Mouse (Mus musculus) embryonic facial prominence, embryonic 11.5 days (tissue): ENCODE measurements at regions not wholly inside any gene's neighbourhood (a gene's known extent, or its start where the extent isn't known, plus 50 kb on each side); places are given as distances from the start of the nearest gene placed in this dataset.

Experiments used
- ATAC-seq: fragments of 200-750 bp; cut with Nextera tagmentation; replicated peaks from 2 replicates; pipeline ENCODE4 v1.8.0; 2017; ENCODE audit warnings: low read depth; ENCODE audit not compliant: insufficient number of reproducible peaks, low FRiP score, low TSS enrichment
- DNase-seq: peaks from one replicate; pipeline ENCODE4 v3.0.0-alpha.2; 2015; ENCODE audit warnings: low spot score
- H3K27ac ChIP-seq: fragments of 300-500 bp; sonication (generic); replicated peaks from 2 replicates; pipeline ENCODE4 v1.5.1; 2014; ENCODE audit warnings: mild to moderate bottlenecking, low read depth, low read length, control low read depth
- H3K27me3 ChIP-seq: fragments of 300-500 bp; sonication (generic); 2 replicates; pipeline ENCODE4 v1.6.1; 2014; ENCODE audit warnings: mild to moderate bottlenecking, low read length, moderate library complexity, mixed read lengths; ENCODE audit not compliant: control insufficient read depth, insufficient read depth
- H3K36me3 ChIP-seq: fragments of 300-500 bp; sonication (generic); replicated peaks from 2 replicates; pipeline ENCODE4 v1.6.1; 2014; ENCODE audit warnings: low read depth, mild to moderate bottlenecking, low read length, moderate library complexity, mixed read lengths; ENCODE audit not compliant: control insufficient read depth, insufficient read depth
- H3K4me1 ChIP-seq: fragments of 300-500 bp; sonication (generic); 2 replicates; pipeline ENCODE4 v1.6.1; 2014; ENCODE audit warnings: low read length, mixed read lengths; ENCODE audit not compliant: control insufficient read depth, insufficient read depth
- H3K4me2 ChIP-seq: fragments of 300-500 bp; sonication (generic); 2 replicates; pipeline ENCODE4 v1.6.1; 2014; ENCODE audit warnings: low read depth, mild to moderate bottlenecking, control low read depth, low read length, moderate library complexity
- H3K4me3 ChIP-seq: fragments of 300-500 bp; sonication (generic); 2 replicates; pipeline ENCODE4 v1.5.1; 2014; ENCODE audit warnings: low read depth, low read length, control low read depth
- H3K9ac ChIP-seq: fragments of 300-500 bp; sonication (generic); replicated peaks from 2 replicates; pipeline ENCODE4 v1.6.1; 2014; ENCODE audit warnings: mild to moderate bottlenecking, control low read depth, low read length
- H3K9me3 ChIP-seq: fragments of 300-500 bp; sonication (generic); replicated peaks from 2 replicates; pipeline ENCODE4 v1.6.1; 2016; ENCODE audit warnings: mild to moderate bottlenecking, low read length, inconsistent platforms, mixed read lengths; ENCODE audit not compliant: control insufficient read depth
- WGBS: fragments of 180-500 bp; shearing (Covaris S2); extraction: QIAGEN DNeasy Blood & Tissue Kit; methylation state at CpG from one replicate; pipeline ENCODE4 v1.1.7; 2014; 5-methylcytosine and 5-hydroxymethylcytosine counted together

DNA sequence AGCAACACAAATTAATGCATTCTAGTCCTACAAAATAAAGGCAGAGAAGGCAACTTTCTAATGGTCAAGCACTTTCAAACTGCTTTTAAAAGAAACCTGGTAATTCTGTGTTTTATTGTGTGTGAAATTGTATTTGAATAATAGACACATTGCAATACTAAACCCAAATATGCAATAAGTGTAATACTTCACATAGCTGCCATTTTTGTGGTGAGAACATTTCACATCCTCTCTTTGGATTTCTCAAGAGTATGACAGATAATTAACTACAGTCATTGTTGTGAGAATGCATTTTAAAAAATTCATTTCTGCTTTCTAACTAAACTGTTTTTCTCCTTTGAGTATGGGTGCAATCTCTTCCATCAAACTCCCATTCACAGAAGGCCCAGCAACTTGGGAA, 256.4 kb downstream of the Sema3d start:
- H3K4me2 ChIP-seq: no peak overlapping the region
- H3K27ac ChIP-seq: no peak overlapping the region
- H3K9ac ChIP-seq: no peak overlapping the region
- no peaks in the 10 kb centered on the region for H3K36me3 ChIP-seq
- no peak overlapping the region for H3K4me3 ChIP-seq
- no peaks in the 10 kb centered on the region for H3K27me3 ChIP-seq
- ATAC-seq (no peak), DNase-seq (no peak)
- 0 out of 2 replicates have a peak, but pooled peaks cover 2% of the 10 kb centered on the region for H3K4me1 ChIP-seq
- no peaks in the 10 kb centered on the region for H3K9me3 ChIP-seq

DNA sequence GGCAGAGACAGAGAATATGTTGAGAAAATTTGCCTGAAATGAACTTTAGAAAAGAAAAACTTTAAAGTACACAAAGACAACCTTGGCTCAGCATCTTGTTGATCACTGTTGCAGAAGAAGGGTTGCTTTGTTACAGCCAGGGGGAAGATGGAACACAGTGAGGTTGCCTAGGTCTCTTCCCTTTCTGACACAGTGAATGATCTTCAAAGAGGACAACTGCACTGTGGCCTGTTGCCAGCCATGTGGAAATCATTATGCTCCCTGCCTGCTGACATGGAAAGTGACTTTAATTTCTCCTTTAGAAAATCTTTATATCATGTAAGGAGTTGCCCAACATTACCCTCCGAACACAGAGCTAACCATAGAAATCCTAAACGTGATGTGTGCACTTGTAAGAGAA, 263.1 kb downstream of the Sema3d start:
- H3K27me3 ChIP-seq: no peaks in the 10 kb centered on the region
- H3K36me3 ChIP-seq: no peaks in the 10 kb centered on the region
- WGBS: 37% methylated on average over 2 of the region's 2 CpGs
- no peak overlapping the region for H3K27ac ChIP-seq
- H3K4me1 ChIP-seq: no peaks in the 10 kb centered on the region
- H3K9me3 ChIP-seq: no peaks in the 10 kb centered on the region
- H3K4me3 ChIP-seq: no peak overlapping the region
- DNase-seq: peak; percentile 60
- ATAC-seq: no peak
- no peak overlapping the region for H3K4me2 ChIP-seq
- H3K9ac ChIP-seq: no peak overlapping the region

DNA sequence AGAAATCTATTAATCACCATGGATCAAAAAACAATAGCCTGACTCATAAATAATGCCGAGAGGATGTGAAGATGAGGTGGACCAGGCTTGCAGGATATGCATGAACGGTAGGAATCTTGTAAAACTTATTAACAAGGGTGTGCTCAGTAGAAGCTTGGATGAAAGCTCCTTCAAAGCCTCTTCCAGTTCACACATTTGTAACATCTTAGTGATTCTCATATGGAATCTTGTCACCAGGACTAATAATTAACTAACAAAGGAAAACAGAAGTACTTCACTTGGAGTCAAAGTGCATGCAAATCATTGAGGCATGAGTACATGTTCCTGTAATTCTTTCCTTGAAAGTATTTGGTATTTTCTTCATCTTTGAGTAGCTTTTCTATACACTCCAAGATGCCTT, 290.5 kb downstream of the Sema3d start:
- Histone ChIP-seq H3K4me2 (no peak overlapping the region), H3K9me3 (no peaks in the 10 kb centered on the region), H3K27ac (no peak overlapping the region), H3K4me3 (no peak overlapping the region), H3K36me3 (no peaks in the 10 kb centered on the region), H3K4me1 (no peaks in the 10 kb centered on the region), H3K27me3 (no peaks in the 10 kb centered on the region), H3K9ac (no peak overlapping the region)
- 97% methylated on average over 2 of the region's 2 CpGs for WGBS
- DNase-seq (no peak), ATAC-seq (no peak)

DNA sequence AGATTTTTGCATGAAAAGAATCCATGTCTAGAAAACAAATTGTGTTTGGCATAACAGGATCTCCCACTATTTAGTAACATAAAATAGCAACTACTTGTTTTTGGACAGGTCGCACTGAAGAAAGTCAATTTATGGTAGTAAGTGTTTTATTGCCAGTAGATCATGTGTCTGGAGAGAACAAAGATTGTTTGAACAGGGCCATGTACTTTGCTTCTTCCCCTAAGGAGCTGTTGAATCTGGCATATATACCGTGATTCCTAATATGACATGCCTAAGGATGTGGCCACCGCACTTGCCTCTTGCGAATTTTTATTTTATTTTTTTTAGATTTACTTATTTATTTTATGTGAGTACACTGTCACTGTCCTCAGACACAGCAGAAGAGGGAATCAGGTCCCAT, 290.9 kb downstream of the Sema3d start:
- Histone ChIP-seq H3K27ac (no peak overlapping the region), H3K4me3 (no peak overlapping the region), H3K36me3 (no peaks in the 10 kb centered on the region), H3K27me3 (no peaks in the 10 kb centered on the region), H3K9me3 (no peaks in the 10 kb centered on the region), H3K4me1 (no peaks in the 10 kb centered on the region), H3K4me2 (no peak overlapping the region), H3K9ac (no peak overlapping the region)
- DNase-seq: no peak
- ATAC-seq: no peak
- 93% methylated on average over 4 of the region's 4 CpGs for WGBS

DNA sequence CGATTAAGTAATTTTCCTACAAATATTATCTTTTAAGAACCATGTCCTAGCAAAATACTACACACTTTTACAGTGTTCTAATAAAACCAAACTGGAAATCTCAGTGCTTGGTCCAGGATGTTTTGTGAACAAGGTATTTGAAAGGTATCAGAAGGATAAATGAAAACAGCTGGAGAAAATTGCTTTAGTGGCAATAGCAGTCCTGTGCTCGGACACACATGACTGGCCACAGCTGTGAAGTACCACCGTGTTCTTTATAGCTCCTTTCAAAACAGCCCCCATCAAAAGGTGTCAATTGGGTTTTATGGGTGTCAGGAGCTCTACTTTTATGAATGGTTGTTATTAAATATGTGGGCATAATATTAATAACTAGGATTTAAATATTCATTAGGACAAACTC, 293.5 kb downstream of the Sema3d start:
- Histone ChIP-seq H3K4me3 (no peak overlapping the region), H3K9ac (no peak overlapping the region), H3K9me3 (no peaks in the 10 kb centered on the region), H3K4me1 (no peaks in the 10 kb centered on the region), H3K27ac (no peak overlapping the region), H3K4me2 (no peak overlapping the region), H3K27me3 (no peaks in the 10 kb centered on the region), H3K36me3 (no peaks in the 10 kb centered on the region)
- WGBS: 29% methylated on average over 3 of the region's 3 CpGs
- no peak for ATAC-seq
- peak; percentile 77 for DNase-seq

DNA sequence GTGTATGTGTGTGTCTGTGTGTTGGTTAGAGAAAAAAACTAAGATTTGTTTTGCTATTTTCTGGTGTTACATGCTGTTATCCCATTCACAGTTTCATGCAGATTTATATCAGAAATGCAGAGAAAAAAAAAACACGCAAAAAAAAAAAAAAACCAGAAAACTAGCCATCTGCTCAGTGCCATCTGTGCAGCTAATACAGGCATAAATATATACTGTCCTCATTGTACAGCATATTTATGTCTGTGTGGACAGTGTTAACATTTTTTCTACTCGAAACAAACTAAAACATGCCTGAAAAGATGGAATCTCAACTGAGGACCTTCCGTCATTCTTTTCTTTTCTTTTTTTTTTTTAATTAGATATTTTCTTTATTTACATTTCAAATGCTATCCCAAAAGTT, 331.7 kb downstream of the Sema3d start:
- Histone ChIP-seq H3K9me3 (peaks cover 3% of the 10 kb centered on the region), H3K4me1 (no peaks in the 10 kb centered on the region), H3K4me2 (no peak overlapping the region), H3K36me3 (no peaks in the 10 kb centered on the region), H3K9ac (no peak overlapping the region), H3K4me3 (no peak overlapping the region), H3K27me3 (no peaks in the 10 kb centered on the region), H3K27ac (no peak overlapping the region)
- WGBS: 85% methylated on average over 3 of the region's 3 CpGs
- ATAC-seq: no peak
- no peak for DNase-seq

DNA sequence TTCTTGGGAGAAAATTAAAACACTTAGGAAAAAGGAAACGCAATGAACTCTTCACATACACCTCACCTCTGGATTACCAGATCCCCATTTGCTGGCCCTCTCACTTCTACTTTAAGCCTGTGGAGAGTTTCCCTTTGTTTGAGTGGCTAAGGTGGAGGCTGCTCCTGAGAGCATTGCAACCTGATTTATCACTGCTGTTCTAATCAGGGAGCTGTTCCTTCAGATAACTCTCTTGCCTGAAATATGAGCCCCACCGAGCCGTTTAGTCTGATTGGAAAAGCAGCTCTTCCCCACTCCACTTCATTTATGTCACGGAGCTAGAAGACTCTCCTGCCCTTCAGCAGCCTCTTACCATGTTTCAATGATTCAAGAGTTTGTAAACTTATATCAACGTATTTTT, 368.3 kb downstream of the Sema3d start:
- H3K27me3 ChIP-seq: no peaks in the 10 kb centered on the region
- H3K4me1 ChIP-seq: no peaks in the 10 kb centered on the region
- no peaks in the 10 kb centered on the region for H3K9me3 ChIP-seq
- no peak overlapping the region for H3K27ac ChIP-seq
- H3K4me2 ChIP-seq: no peak overlapping the region
- H3K36me3 ChIP-seq: no peaks in the 10 kb centered on the region
- ATAC-seq (no peak), DNase-seq (peak; percentile 43)
- no peak overlapping the region for H3K4me3 ChIP-seq
- H3K9ac ChIP-seq: no peak overlapping the region
- 29% methylated on average over 5 of the region's 5 CpGs for WGBS

DNA sequence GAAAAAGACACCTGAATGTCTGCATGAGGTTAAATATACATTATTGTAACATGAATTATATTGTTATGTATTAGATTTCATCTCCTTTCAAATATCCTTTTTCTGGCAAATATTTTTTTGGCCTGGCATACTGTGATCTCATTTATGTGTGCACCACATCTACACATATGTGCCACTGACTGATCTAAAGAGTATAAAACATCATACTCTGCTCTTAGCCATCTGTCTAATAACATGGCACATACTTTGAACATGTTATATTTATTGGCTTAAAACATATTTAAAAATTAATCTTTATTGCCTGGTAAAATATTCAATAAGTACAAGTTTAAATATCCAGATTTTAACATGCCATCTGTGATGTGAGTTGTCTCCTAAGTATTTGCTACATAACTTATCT, 365.6 kb upstream of the Sema3a start:
- ATAC-seq (no peak), DNase-seq (no peak)
- Histone ChIP-seq H3K4me1 (no peaks in the 10 kb centered on the region), H3K4me2 (no peak overlapping the region), H3K27ac (no peak overlapping the region), H3K9ac (no peak overlapping the region), H3K27me3 (no peaks in the 10 kb centered on the region), H3K4me3 (no peak overlapping the region), H3K36me3 (no peaks in the 10 kb centered on the region), H3K9me3 (no peaks in the 10 kb centered on the region)

DNA sequence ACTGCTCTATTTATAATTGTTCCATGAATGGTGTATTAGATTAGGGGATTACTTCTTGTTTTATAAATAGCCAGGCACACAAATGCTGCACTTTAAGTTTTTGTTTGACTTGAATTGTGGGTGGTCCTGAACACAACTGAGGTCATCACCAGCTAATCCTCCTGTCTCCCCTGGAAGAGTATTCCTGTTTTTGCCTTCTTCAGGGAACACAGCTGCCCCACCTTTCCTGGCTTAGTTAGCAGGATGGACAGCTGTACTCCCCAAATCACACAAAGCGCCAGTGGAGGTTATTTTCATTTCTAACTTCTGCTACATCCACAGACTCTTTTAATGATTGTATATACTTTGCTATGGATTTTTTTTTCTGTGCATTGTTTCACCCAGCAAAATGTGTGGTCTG, 357.8 kb upstream of the Sema3a start:
- Histone ChIP-seq H3K4me1 (no peaks in the 10 kb centered on the region), H3K9me3 (no peaks in the 10 kb centered on the region), H3K27me3 (no peaks in the 10 kb centered on the region), H3K4me2 (no peak overlapping the region), H3K36me3 (no peaks in the 10 kb centered on the region), H3K9ac (no peak overlapping the region), H3K4me3 (no peak overlapping the region), H3K27ac (no peak overlapping the region)
- WGBS: 74% methylated on average over 1 of the region's 1 CpGs
- ATAC-seq (no peak), DNase-seq (no peak)
